Mouse (Mus musculus) CH12.LX (cell line): Measurements from ENCODE around the gene Gm14391. TPM values are rescaled to one million over a fixed set of nuclear protein-coding genes. Genes with fewer than 3 reads are reported as not detected.
"Not testable (repeated sequence)": the region's sequence is repeated elsewhere in the genome, so short reads cannot be mapped to it uniquely, and the experiment has no call there.

Source experiments
- DNase-seq: peaks from one replicate; pipeline ENCODE4 v3.0.0-alpha.2; 2013; ENCODE audit errors: extremely low read depth
- H3K27ac ChIP-seq: 2 replicates; pipeline ENCODE4 v1.5.1; 2012; ENCODE audit warnings: low read depth, mild to moderate bottlenecking, control low read depth, moderate library complexity; ENCODE audit not compliant: insufficient read depth
- H3K27me3 ChIP-seq: replicated peaks from 2 replicates; pipeline ENCODE3; 2012; ENCODE audit warnings: inconsistent platforms
- H3K36me3 ChIP-seq, 2 experiments: replicated peaks in 1 of 2; 2 replicates each; pipeline versions ENCODE3 to v1.6.1; 2012; ENCODE audit warnings: inconsistent platforms in 1 of 2, low read length in 1 of 2, mild to moderate bottlenecking in 1 of 2, mixed read lengths in 1 of 2, moderate library complexity in 1 of 2; ENCODE audit not compliant: control insufficient read depth in 1 of 2, insufficient read depth in 1 of 2
- H3K4me1 ChIP-seq, 2 experiments: 2 replicates each; pipeline ENCODE4 v1.6.1; 2012; ENCODE audit warnings: inconsistent platforms in 1 of 2, moderate library complexity in 1 of 2; ENCODE audit not compliant: insufficient read depth in 2 of 2, control insufficient read depth in 1 of 2
- H3K4me2 ChIP-seq: 2 replicates; pipeline ENCODE4 v1.6.1; 2012; ENCODE audit warnings: low read depth, mild to moderate bottlenecking, control low read depth; ENCODE audit not compliant: poor library complexity, insufficient read depth, severe bottlenecking
- H3K4me3 ChIP-seq, 3 experiments: fragments of 150-350 bp in 1 of 3; sonication (generic) in 1 of 3; replicated peaks in 1 of 3; 2 replicates each; pipeline versions ENCODE3 to v1.5.1; 2011 to 2012; ENCODE audit warnings: low read depth in 2 of 3, low read length in 2 of 3, mild to moderate bottlenecking in 2 of 3, moderate library complexity in 2 of 3, control low read depth in 1 of 3, improper control_type of control experiment in 1 of 3, inconsistent platforms in 1 of 3, mixed read lengths in 1 of 3; ENCODE audit not compliant: poor library complexity in 1 of 3
- H3K79me2 ChIP-seq: replicated peaks from 2 replicates; pipeline ENCODE4 v1.6.1; 2012; ENCODE audit warnings: mild to moderate bottlenecking, moderate library complexity; ENCODE audit not compliant: control insufficient read depth, poor library complexity, insufficient read depth, severe bottlenecking; ENCODE audit errors: extremely low read depth
- H3K9ac ChIP-seq: 2 replicates; pipeline ENCODE4 v1.6.1; 2012; ENCODE audit warnings: low read depth, mild to moderate bottlenecking, control low read depth, moderate library complexity; ENCODE audit not compliant: insufficient read depth
- H3K9me3 ChIP-seq: replicated peaks from 2 replicates; pipeline ENCODE3; 2012; ENCODE audit warnings: low read length, inconsistent platforms, mixed read lengths
- CHD2 ChIP-seq: IDR thresholded peaks from 2 replicates; pipeline ENCODE4 v1.6.1; 2011; ENCODE audit warnings: low read length, improper control_type of control experiment
- ELF1 ChIP-seq: IDR thresholded peaks from 2 replicates; pipeline ENCODE4 v1.6.1; 2014; ENCODE audit warnings: low read depth, mild to moderate bottlenecking, inconsistent platforms, low read length, improper control_type of control experiment
- GABPA ChIP-seq: IDR thresholded peaks from 2 replicates; pipeline ENCODE4 v1.6.1; 2012; ENCODE audit warnings: low read depth, low read length, improper control_type of control experiment, inconsistent platforms; ENCODE audit not compliant: insufficient replicate concordance
- IRF4 ChIP-seq: IDR thresholded peaks from 2 replicates; pipeline ENCODE4 v1.6.1; 2014; ENCODE audit warnings: low read depth, mild to moderate bottlenecking, inconsistent platforms, low read length, improper control_type of control experiment
- JUND ChIP-seq: conservative IDR thresholded peaks from 2 replicates; pipeline ENCODE4 v1.6.1; 2011; ENCODE audit warnings: low read depth, low read length, improper control_type of control experiment
- MAFK ChIP-seq: IDR thresholded peaks from 2 replicates; pipeline ENCODE4 v1.6.1; 2011; ENCODE audit warnings: low read length, improper control_type of control experiment; ENCODE audit not compliant: insufficient replicate concordance
- MYC ChIP-seq: IDR thresholded peaks from 2 replicates; pipeline ENCODE4 v1.6.1; 2011; ENCODE audit warnings: low read depth, mild to moderate bottlenecking, improper control_type of control experiment, low read length
- PAX5 ChIP-seq: IDR thresholded peaks from 2 replicates; pipeline ENCODE4 v1.6.1; 2012; ENCODE audit warnings: low read length, inconsistent platforms, mixed read lengths
- POLR2AphosphoS2 ChIP-seq: IDR thresholded peaks from 2 replicates; pipeline ENCODE4 v1.6.1; 2011; ENCODE audit warnings: low read depth, low read length, improper control_type of control experiment
- RCOR1 ChIP-seq: conservative IDR thresholded peaks from 2 replicates; pipeline ENCODE4 v1.6.1; 2012; ENCODE audit warnings: low read depth, mild to moderate bottlenecking, inconsistent platforms, low read length, improper control_type of control experiment
- dilution Hi-C: fragments of 300-500 bp; cut with MboI; formaldehyde crosslinking; loops from 2 replicates; pipeline ENCODE4 v1.14.3; 2020; ENCODE audit warnings: low sequenced_read_pairs; ENCODE audit not compliant: extremely low pct_unique_long_range_greater_than_20kb, extremely low pct_ligation_motif_present
- in situ Hi-C: fragments of 300-500 bp; cut with MboI; formaldehyde crosslinking; loops from 3 replicates; pipeline ENCODE4 v1.14.3; 2019; ENCODE audit warnings: low sequenced_read_pairs, low pct_ligation_motif_present, low pct_unique_long_range_greater_than_20kb, mixed read lengths
- polyA plus RNA-seq: library from polyadenylated mRNA; unstranded; fragments of >175 nt; gene quantifications from 2 replicates; pipeline ENCODE4 v1.2.1, GENCODE M21; 2012; ENCODE audit warnings: low read depth; ENCODE audit not compliant: insufficient read length
- total RNA-seq, 2 experiments: library from RNA; depleted of rRNA; stranded (reverse); fragments of 300-350 nt in 1 of 2; fragments of >200 nt in 1 of 2; gene quantifications; 2 replicates each; pipeline ENCODE4 v1.2.3; 2012 to 2014

Gene Gm14391
- total and polyA plus RNA-seq, 3 experiments = 13.4 to 15.4 (median 15.2) TPM

DNA sequence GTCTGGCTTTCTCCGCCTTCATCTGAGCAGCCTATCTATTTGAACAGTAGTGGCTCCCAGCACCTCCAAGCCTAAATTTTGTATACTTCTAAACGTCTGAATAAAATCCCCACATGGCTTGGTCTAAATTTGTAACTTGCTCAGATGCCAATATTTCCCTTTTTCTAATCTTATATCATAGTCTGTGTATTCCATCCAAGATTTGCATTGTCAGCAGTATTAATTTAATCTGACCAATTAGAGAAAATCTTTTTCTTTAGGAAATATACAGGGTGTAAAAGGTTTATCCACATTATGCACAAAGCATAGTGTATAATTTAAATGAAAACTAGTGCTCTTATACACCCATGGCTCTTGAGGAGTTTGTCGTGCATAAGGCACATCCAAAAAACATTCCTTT is 48.1 kb downstream of the Gm14391 start:
- in situ Hi-C loops (no loop called here), dilution Hi-C loops (no loop called here)
- H3K4me1 ChIP-seq = no peaks in the 10 kb centered on the region
- H3K4me2 ChIP-seq = no peak overlapping the region
- H3K79me2 ChIP-seq = no peaks in the 10 kb centered on the region
- H3K9ac ChIP-seq = no peak overlapping the region
- no peak overlapping the region for H3K4me3 ChIP-seq
- no peak for DNase-seq
- no peaks in the 10 kb centered on the region for H3K27me3 ChIP-seq
- TF ChIP-seq IRF4 = no peak
- TF ChIP-seq CHD2 = no peak
- no peak for TF ChIP-seq GABPA
- TF ChIP-seq MAFK = peak; percentile 65
- peaks cover 0 to 2% of the 10 kb centered on the region in 2 experiments for H3K36me3 ChIP-seq
- H3K27ac ChIP-seq = no peak overlapping the region
- peaks cover 3% of the 10 kb centered on the region for H3K9me3 ChIP-seq

DNA sequence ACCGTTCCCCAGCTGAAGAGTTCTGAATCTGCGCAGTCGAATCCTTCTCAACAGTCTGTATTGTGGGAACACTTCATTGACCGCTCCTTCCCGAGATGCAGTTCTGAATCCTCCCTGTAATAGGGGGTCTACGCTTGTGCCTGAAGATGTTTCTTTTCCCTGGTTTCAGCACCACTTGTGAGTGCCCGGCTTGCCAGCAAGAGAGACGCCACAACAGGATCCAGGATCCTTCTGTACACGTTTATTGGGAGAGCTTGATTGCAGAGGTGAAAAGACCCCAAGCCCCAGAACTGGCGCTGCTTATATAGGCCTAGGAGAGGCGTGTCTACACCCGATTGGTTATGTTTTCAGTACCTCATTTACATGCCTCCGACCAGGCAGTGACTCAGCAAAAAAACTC is 50.0 kb downstream of the Gm14391 start:
- Histone ChIP-seq H3K27ac (no peak overlapping the region), H3K4me1 (no peaks in the 10 kb centered on the region), H3K79me2 (no peaks in the 10 kb centered on the region), H3K4me2 (no peak overlapping the region), H3K36me3 (peaks cover 0 to 2% of the 10 kb centered on the region in 2 experiments), H3K4me3 (no peak overlapping the region), H3K9ac (no peak overlapping the region), H3K27me3 (no peaks in the 10 kb centered on the region), H3K9me3 (peaks cover 3% of the 10 kb centered on the region)
- no peak for DNase-seq
- no peak for TF ChIP-seq PAX5
- no peak for TF ChIP-seq RCOR1
- TF ChIP-seq POLR2AphosphoS2 = no peak
- no peak for TF ChIP-seq GABPA
- no peak for TF ChIP-seq ELF1
- no peak for TF ChIP-seq JUND
- TF ChIP-seq MYC = no peak
- in situ Hi-C loops (no loop called here), dilution Hi-C loops (no loop called here)

DNA sequence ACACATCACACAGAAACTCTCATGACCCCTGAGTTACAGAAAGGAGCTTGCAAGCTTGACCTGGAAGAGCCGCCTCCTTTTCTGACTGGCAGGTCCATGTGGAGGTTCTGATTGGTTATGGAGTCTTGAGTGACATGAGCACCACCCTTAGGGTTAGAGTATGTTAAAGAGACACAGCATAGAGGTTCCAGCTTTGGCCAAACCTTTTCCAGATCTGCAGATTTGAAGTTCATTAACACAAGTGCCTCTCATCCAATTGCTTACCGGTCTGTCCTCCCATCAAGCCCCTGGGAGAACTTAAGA is 64.8 kb downstream of the Gm14391 start, which contains the start of gene Gm14399:
Gm14399 (minus strand) TSS at position 20 of the 303 bp plus-strand sequence.
- in situ Hi-C loops, DNase-seq, dilution Hi-C loops, H3K27ac ChIP-seq, H3K9me3 ChIP-seq, H3K27me3 ChIP-seq, H3K4me1 ChIP-seq, H3K36me3 ChIP-seq, H3K79me2 ChIP-seq: not testable (repeated sequence)
- H3K4me3 ChIP-seq = peak within 1 kb of the TSS; percentile 47 to 75 (median 64)
- peak within 1 kb of the TSS; percentile 44; the same call in 1 of the 2 replicates for H3K4me2 ChIP-seq
- peak within 1 kb of the TSS; percentile 58 for H3K9ac ChIP-seq

DNA sequence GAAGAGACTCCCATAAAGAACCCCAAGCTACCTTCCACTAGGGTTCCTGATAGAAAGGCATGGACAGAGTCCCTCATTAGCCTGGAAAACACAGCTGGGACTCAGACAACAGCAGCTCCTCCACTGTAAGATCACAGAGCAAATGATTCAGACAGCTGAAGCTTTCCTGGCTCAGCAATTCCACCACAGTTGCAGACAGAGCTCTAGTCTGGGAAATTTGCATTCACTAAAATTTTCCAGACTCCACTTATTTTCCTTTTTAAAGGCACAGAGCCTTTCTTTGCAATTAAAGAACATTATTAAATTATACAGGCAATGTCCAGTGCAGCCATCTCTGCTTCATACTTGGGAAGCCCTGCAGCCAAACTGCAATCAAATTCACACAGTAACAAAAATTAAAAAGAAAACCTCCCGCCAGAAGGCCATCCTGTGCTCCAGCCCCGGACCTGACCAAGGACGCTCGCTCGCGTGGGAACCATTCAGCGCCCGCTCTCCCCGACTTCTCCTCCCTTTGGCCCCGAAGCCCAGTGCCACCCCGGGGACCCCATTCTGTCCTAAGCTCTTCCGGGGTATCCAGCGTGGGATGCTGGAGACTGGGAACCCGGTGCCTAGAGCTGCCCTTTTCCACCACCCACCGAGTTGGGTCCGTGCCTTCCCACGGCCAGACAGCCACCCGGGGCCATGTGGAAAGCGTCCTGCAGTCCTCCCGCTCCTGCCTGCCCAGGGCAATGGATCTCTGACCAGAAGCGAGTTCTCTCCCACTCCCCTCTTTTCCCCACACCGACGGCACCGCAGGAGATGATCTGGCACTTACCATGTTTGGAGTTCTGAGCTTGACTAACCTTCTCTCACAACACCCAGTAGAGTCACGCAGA is 65.4 kb downstream of the Gm14391 start:
- peak; percentile 0 for DNase-seq
- in situ Hi-C loops, H3K4me1 ChIP-seq, H3K79me2 ChIP-seq, H3K9me3 ChIP-seq, H3K27me3 ChIP-seq, H3K36me3 ChIP-seq, dilution Hi-C loops, H3K27ac ChIP-seq: not testable (repeated sequence)
- H3K4me2 ChIP-seq = peak overlapping the region; percentile 44; the same call in 1 of the 2 replicates
- H3K4me3 ChIP-seq = peak overlapping the region; percentile 47 to 75 (median 64)
- peak overlapping the region; percentile 58 for H3K9ac ChIP-seq
